Mouse (Mus musculus) monocyte, adult 2 months (primary cell): Measurements from ENCODE around the gene Hivep3.
A peak's percentile ranks its signal among the peaks of the same experiment; 100 is the strongest.

Experiments used
- DNase-seq, 2 experiments: peaks; one replicate each; pipeline ENCODE4 v3.0.0; 2022; ENCODE audit warnings: low spot score in 2 of 2, low read depth in 1 of 2

Hivep3 gene

DNA sequence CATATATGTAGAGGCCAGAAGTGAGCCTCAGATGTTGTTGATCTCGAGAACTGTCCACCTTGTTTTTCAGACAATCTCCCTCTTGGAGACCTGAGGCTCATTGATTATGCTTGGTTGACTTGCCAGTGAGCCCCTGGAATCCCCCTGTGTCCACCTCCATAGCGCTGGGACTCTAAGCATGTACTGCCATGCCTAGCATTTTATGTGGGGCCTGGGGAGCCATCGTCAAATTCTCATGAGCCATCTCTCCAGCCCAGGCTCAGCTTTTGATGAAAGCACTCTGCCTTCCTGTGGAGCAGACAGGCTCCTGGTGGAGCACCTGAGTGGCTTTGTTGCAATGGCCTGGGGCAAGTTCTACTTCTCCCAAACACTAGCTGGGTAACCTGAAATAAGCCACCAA, 316.3 kb downstream of the Hivep3 start:
- DNase-seq = no peak

DNA sequence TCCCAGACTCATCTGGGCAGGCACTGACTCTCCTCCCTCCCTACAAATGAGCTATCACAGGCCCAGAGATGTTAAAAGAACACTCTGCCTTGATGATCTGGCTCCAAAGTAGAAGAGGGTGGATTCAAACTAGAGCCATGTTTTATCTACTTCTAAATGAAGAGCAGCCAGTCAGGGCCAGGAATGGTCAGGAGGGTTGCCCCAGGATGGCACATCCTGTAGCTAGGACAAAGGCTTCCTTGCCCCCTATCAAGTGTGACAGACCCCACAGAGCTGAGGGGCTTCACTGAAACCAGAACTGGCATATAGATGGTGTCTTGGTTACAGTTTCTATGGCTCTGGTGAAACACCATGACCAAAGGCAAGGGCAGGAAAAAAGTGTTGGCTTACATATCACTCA, 318.9 kb downstream of the Hivep3 start:
- no peak for DNase-seq

DNA sequence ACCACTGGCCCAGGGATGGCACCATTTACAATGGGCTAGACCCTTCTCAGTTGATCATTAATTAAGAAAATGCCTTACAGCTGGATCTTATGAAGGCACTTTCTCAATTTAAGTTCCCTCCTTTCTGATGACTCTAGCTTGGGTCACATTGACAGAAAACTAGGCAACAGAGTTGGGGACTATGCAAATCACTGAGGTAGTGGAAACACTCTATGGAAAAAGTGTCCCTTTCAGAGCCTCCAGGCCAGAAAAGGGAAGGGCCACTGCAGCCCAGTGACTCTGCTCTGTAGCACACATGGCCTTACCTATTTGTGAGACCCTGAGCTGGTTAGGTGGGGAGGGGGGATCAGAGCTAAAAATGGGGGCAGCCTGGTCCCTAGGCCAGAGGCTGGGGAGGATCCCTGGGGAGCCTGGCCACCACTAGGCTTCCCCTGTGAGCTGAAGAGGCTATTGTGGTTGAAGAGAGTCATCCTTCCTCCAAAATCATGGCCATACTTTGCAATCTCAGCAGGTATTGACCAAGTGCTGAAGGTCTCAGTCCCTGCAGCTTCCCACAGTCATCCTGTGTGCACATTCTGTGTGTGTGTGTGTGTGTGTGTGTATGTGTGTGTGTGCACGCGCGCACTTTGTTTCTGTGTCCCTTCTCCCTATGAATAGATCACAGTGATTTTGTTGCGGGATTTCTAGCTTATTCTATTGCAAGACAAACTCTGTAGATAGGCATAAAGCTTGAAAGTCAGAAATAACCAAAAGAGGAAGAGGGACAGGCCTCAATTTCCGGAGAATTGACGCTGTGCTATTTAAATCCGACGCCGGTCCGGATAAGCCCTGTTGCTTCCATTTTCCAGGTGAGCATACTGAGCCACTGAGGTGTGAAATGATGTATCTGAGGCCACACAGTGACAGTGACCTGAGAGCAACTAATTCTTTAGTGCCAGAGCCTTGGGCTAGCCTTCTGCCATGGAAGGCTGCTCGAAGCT, 319.7 kb downstream of the Hivep3 start:
- DNase-seq = no peak

DNA sequence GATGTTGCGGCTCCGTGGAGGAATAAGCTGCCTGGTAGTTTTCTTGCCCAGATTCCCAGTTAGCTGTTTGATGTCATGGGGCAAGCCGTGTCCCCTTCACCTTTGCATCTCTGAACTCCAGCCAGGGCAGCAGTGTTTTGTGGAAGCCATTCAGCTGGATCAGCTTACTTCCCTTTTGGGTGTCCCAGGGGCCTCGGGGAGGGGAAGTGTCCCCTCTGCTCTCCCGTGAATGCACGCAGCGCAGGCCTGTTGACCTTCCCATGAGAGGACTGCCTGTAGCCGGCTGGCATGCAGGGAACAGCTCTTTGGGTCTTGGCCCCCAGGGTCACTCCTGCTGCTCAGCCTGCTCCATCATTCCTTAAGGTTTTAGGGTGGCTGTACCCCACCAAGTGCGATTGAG, 320.6 kb downstream of the Hivep3 start:
- DNase-seq = peak in 1 of 2 experiments; percentile 52

DNA sequence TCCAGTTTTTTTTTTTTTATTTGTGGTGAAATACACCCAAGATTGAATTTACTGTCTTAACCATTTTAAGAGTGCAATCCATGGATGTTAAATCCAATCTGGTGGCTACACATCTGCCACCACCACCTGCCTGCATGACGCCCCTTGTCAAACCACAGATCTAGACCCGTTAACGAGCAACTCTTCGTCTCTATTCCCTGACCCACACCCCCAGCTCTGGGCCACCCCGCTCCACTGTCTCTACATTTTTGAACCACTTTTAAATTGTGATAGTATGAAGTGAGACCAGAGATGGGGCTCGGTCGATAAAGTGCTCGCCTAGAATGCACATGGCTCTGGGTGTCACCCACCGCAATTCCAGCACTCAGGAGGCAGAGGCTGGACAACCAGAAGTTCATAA, 322.9 kb downstream of the Hivep3 start:
- DNase-seq = no peak

DNA sequence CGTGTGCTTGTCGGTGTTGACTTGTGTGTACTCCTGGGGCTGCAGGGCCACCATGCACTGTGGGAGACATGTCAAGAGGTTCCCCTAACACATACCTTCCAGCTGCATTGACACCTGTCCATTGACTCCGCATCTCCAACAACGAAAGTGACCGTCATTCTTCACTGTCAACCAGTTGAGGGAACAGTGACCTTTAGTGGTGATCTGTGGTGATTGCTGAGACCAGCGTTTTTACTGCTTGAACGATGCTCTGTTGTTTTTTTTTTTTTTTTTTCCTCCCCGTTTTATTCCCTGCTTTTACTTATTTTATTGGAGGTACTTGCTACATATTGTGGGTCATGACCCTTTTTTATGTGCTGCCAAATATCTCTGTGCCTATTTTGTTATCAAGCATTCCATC, 323.9 kb downstream of the Hivep3 start:
- no peak for DNase-seq

DNA sequence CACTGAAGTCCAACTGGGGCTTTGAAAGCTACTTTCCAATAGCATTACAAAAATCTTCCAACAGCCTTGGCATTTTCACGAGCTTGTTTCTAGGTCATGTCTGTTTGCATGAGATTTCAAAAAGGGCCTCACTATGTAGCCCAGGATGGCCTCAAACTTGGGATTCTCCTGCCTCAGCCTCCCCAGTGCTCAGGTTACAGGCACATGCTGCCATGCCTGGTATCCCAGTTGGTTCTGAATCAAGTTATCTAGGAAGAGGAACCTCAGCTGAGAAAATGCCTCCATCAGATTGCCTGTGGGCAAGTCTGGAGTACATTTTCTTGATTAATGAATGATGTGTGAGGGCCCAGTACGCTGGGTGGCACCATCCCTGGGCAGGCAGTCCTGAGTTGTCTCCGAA, 324.6 kb downstream of the Hivep3 start:
- no peak for DNase-seq

DNA sequence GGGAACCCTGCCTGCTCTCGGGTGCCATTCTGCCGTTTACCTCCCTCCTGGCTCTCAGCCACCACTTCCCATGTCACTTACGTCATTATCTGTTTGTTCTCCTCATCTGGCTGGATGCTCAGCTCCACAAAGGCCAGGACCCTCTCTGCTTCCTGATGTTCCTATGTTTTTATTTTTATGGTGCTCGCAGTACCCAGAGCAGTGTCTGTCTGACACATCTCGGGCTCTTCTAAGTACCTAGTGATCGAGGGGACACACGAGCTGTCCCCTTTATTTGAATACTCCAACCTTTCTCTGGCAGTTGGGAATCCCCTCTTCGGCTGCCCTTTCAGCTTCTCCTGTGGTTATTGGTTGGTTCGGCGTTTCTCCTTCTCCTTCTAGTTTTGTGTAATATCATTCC, 325.2 kb downstream of the Hivep3 start:
- DNase-seq = no peak

DNA sequence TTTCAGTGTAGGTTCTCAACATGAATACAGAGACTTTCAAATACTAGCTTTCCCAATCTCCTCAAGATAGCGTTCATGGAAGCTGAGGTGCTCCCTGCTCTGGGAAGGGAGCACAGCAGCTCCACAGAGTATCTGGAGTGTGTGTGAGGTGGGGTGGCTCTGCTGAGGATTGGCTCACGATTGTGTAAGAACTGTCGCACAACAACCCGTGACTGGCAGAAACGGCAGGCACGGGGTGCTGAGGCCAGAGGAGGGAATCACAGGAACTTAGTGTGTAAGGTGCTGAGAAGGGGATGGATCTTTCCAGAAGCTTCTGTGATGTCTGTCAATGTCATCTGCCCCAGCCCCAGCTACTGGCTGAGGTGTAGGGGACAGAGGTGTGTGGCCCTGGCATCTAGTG, 328.1 kb downstream of the Hivep3 start:
- DNase-seq = peak in 1 of 2 experiments; percentile 32

DNA sequence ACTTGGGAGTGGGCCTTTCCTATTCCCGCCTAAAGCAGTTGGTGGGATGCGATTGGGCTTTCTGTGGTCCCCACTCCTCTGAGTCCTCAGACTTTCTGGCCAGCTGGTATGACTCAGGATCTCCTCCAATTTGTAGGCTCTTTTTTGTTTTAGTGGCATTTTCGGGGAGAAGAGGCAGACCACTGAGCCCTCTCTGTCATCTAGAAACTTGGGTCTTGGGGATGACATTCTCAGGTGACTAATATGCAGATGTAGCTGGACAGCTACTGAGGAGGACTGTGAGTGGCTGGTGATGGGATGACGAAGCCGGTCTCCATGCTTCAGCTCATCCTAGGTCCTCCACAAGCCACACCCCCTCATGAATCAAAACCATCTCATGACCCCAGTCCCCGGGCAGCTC, 328.6 kb downstream of the Hivep3 start:
- DNase-seq = no peak

DNA sequence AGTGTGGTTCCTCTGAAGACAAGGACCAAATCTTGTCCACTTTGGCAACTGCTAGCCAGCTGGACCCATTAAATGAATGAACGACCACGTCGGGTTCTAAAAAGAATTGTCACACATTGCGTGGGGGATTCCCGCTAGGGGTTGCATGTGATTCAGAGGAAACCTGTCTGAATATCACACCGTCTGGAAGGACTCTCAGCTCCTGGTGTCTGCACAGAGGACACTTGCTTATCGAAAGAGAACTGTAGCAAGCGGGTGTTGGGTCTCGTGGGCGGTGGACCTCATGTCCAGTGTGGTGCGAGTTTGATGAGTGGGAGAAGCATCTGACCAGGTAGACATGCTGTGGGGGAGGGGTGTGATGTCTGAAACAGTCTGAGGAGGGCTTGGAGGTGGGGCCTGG, 329.2 kb downstream of the Hivep3 start:
- no peak for DNase-seq

DNA sequence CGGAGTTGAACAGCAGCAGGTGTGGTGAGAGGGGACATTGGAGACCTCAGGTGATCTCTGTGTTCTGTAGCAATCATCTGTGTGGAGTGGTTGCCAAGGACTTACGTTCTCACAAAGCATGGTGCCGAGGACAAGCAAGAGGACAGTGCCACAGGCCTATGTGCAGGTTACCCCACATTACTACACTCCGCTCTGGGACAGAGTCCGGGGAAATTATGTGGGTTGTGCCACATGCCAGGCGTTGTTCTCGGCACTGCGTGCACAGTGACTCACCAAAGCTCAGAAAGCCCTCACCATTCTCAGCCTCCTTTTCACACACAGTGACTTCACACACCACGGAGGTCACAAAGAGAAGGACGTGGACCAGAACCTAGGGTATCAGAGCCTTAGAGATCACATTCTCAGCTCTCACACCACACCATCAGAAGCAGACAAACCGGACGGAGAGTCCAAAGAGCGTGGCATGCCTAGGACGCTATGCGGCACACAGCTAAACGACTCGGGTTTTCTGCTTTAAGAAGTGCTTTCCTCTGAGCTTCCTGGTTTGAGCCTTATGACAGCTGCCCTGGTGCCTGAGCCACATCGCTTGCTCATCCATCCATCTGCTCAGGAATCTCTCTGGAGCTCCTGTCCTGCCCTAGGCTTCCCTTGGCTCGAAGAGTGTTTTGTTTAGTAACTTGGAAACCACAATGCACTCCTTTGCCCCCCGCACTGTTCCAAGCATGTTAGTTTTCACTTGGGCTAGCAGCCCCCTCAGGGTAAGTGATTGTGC, 330.0 kb downstream of the Hivep3 start:
- no peak for DNase-seq

DNA sequence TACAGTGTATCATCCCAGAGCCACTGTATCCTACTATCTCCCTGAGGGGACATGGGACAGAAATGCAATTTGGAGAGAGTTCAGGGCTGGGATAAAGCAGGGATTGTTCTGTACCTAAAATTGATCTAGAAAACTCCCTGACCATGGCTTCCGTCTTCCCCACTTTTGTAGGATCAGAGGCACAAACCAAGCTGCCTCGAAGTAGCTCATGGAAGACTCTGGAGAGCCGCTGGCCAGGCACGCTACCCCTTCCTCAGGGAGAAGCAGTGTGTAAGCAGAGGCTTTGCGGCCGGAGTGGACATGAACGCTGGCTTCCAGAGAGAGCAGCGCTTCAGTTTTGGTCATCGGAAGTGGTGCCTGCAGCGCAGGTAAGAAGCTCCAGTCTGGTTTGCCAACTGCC, 331.1 kb downstream of the Hivep3 start, which contains the start of gene AL607142.1:
Gene AL607142.1 (plus strand): TSS at position 301 of the 400 bp plus-strand sequence.
- DNase-seq = no peak

DNA sequence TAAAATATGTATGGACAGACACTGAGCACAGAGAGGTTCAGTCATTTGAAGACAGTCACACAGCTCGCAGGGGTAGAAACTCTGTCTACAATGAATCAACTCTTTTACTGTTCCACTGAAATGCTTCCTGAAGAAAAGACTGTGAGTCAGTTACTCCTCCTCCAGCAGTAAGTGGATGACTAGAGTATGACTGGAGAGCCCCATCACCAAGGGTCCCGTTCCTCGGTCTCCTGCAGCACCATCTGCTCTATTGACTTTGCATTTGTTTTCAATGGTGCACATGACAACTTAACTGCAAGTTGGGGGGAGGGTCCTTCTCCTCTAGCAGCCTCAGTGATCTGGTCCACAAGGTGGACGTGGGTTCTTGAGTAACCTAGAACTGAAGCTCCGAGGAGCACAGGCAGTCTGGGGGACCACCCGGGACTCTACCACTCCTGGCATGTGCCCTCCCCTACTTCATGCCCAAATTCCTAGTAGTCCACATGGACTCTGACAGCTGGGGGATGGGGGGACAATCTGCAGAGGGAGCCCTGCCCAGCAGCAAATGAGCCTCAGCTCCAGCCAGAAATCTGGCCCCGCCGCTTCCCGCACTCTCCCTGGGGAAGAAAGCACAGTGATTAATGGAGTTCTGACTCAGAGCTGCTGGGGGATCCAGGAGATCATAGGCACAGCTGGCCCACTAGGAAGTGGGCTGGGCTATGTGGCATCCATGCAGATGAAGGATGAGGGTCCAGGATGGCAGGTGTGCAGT, 333.4 kb downstream of the Hivep3 start:
- no peak for DNase-seq

DNA sequence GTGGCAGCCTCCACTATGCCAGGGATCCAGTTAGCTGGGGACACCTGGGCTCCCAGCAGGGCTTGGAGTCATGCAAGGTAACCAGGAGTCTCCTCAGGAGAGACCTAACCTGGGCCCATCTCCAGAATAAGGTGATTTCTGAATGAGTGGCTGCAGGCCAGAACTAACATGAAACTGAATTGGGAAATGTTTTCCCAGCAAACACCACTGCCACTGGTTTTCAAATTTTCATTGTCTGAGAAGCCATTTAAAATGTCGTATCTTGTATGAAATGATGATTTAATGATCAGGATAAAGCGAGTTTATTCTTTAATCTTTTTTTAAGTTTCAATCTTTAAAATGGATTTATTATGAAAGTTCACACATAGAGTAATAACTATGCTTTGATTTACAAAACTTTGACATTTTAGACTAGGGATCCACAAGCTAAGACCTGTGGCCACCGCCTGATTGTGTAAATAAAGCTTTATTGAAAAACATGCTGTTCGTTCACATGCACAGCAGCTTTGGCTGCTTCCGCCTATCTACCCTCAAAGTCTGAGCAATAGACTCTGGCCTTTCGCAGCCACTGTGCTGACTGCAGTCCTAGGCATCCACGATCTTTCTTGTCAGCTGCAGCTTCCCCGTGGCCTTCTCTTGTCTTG, 334.1 kb downstream of the Hivep3 start:
- no peak for DNase-seq

DNA sequence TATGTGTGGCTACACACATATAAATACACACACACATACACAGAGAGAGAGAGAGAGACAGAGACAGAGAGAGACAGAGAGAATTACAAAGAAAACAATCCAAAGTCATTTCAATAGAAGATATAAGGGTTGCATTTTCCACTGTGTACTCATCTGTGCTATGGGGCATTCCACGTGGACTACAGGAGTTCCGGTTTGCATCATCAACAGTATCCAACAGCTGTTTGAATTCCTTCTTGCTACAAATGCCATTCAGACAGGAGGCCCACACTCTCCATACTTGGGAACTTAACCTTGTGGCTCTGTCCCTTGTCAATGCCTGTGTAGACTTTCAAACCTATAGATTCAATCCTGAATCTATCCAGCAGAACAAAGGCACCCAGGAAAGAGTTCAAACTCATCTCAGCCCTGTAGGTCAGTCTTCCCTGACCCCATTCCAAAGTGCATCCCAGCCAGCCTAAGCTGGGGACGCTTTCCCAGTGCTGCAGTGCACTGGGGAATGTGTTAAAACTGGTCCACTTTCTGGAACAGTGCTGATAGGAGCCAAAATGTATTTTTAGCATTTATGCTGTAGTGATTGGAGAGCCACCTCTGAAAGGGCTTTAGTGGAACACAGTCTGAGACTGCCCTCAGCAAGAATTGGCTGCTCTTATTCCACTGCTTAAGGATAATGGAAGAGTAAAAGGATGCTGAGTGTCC, 335.4 kb downstream of the Hivep3 start:
- no peak for DNase-seq

DNA sequence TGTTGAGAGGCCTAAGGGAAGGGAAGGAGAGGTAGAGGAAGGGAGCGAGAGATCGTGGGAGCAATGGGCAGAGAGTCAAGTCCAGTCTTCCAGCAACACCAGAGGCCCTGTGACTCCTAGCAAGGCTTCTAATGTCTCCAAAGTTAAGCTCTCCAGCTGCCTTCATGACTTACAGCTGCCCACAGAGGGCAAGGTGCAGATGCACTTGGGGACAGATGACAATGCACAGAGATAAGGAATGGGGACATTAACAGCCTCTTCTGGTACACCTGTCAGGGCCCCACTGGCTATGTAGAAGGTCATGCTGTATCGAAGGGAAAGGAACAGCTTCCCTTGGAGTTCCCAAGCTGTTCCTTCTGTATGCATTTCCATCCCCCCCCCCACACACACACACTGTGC, 336.0 kb downstream of the Hivep3 start:
- no peak for DNase-seq

DNA sequence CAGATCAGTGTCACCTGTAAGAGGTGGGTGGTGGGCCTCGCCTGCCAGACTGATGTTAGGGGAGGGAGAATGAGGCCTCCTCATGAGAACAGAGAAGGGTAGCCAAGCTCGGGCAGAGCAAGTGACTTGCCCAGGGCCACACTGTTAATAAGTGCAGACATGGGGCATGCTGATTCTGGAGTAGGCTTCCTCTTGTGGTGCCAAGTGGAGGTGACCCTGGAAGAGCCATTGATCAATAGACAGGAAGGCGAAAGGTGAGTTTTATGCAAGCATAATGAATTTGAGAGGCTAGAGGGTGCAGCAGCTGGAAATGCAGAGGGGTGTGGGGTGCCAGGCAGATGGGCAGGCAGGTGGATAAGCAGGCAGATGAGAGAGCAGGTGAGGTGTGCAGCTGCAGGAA, 337.8 kb downstream of the Hivep3 start:
- no peak for DNase-seq

DNA sequence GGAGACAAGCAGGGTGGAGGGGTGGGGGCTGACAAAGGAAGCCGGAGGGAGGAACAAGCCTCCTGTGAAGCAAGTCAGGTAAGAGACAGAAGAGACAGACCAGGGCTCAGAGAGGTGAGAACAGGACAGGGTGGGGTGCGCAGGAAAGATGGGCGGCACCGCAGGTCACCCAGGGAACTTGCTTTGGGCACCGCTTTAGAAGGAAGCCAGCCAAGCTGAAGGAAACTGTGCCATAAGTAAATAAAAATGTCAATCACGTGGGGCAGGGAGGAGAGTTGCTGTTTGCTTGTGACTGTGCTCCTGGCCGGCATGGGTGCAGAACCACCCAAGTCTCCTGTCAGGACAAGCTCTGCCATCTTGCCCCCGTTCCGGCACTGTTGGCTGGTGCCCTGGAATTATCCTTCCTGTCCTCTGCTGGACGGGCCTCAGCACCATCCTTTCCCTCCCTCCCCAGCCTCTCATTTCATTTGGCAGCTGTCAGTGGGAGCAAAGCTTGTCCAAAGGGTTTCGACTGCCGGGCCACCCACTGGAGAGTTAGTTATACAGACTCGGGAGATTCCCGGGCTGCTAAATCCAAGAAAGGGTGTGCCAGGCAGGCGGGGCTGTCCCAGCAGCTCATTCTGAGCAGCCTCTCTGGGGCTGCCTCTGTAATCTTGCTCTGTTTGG, 338.4 kb downstream of the Hivep3 start:
- no peak for DNase-seq

DNA sequence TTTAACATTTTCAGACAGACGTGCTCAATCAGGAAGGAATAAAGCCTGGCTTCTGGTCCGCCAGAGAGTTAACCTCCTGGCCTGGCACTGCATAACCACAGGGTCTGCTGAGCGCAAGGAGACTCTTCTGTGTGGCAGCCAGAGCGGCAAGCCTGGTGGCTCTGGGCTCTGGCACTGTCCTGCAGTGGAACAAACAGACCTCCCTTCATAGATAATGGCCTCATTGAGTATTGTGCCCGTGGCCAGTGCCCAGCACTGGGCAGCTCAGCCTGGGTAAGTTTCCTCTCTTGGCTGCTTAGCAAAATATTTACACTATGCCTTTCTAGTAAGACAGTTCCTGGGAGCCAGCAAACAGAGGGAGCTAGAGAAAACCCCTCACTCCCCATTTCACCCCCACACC, 340.5 kb downstream of the Hivep3 start:
- no peak for DNase-seq
